ENCODE assay signal across 15 mouse cellular contexts in the genomic region with DNA sequence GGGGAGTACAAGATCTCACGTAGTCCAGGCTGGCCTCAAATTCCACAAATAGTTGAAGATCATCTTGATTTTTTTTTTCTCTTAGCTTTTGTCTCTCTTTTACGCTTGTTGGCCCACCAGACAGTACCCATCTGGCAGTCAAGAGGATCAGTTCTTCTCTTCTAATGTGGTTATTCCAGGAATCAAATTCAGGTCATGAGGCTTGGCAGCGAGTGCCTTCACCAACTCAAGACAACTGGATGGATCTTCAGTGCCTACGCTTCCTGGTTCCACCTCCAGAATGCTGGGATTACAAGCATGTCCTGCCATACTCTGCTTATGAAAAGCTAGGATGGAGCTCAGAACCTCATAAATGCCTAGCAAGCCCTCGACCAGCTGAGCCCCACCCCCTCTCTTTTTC.
"Had no signal": no experiment of that assay in that cellular context is flagged by ENCODE, and none has a peak within 500 bp of the region (broad histone marks: within the 10 kb centered on the region; RNA-seq: fewer than 3 reads in every experiment).

No protein-coding gene starts in this region.

- H3K4me2 ChIP-seq: limb, embryonic 12.5 days; liver, embryonic 11.5 days; lung, embryonic 15.5 days; midbrain, embryonic 12.5 days had no signal

- H3K9me3 ChIP-seq: limb, embryonic 12.5 days; lung, embryonic 15.5 days; megakaryocyte, embryonic 14.5 days; midbrain, embryonic 12.5 days had no signal

- H3K27ac ChIP-seq: layer of hippocampus, adult 2 months; limb, embryonic 12.5 days; lung, embryonic 15.5 days; macrophage; midbrain, embryonic 12.5 days; stomach, postnatal 0 days had no signal

- H3K27me3 ChIP-seq: limb, embryonic 12.5 days; lung, embryonic 15.5 days; megakaryocyte, embryonic 14.5 days; midbrain, embryonic 12.5 days had no signal

- H3K4me3 ChIP-seq: layer of hippocampus, adult 2 months; limb, embryonic 12.5 days; lung, embryonic 15.5 days; megakaryocyte, embryonic 14.5 days; midbrain, embryonic 12.5 days had no signal

- DNase-seq: kidney, adult 18-20 months; kidney, postnatal 10 days; kidney, postnatal 4 days; lung, postnatal 14 days; thymus, adult 2 months; thymus, postnatal 25 days had no signal

- ATAC-seq: midbrain, embryonic 16.5 days had no signal

- H3K9ac ChIP-seq: limb, embryonic 12.5 days; lung, embryonic 15.5 days; midbrain, embryonic 12.5 days had no signal
